In the genomic region with DNA sequence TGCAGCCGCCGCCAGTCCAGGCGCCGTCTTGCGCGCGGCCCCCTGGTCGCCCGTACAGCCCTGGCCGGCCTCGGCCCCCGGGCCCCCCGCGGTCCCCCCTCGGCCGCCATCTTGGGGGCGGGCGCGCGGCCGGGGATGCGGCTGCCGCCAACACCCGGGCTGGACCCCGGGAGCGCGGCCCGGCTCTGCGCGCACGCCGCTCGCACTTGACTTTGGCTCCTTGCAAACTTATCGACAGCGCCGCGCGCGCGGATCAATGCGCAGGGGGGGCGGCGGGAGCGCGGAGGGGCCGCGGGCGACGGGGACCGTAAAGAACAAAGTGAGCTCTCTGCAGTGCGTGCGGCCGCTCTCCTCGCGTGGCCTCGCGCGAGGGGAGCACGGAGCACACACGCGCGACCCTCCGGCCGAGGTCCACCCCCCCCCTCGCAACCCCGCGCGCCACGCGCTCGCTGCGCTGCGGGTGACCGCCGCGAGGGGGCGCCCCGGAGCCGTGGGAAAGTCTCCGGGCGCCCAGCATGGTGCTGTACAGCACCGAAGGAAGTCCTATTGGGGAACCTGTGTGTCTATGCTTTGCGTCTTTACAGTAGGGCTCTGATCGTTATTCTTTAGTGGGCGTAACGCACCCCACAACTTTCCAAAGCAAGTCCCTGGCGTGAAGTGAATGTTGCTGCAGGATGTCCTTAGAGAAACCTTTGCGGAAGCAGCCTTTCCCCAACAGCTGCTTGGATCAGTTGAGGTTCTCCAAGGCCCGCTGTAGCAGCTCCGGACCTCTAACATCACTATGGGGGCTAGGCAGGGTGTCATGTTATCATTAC, we compare ENCODE assay signal across 8 mouse cellular contexts. TPM values are rescaled to one million over a fixed set of nuclear protein-coding genes. Genes with fewer than 3 reads are reported as not detected.
A peak's percentile ranks its signal among the peaks of the same experiment; 100 is the strongest.
DNase-seq lines count a peak whose midpoint lies in the region; ATAC-seq lines count a peak whose summit lies in the region.

A gene (minus strand): TSS at position 86 of the 815 bp plus-strand sequence.

- H3K4me1 ChIP-seq in limb, embryonic 10.5 days = peaks cover 52% of the 10 kb centered on the region
- H3K4me1 ChIP-seq in midbrain, embryonic 10.5 days = peaks cover 71% of the 10 kb centered on the region

- no peaks in the 10 kb centered on the region for H3K9me3 ChIP-seq in limb, embryonic 10.5 days (replicated peaks)
- H3K9me3 ChIP-seq in midbrain, embryonic 10.5 days (replicated peaks) = no peaks in the 10 kb centered on the region

- peak; percentile 73 to 85 for DNase-seq in adrenal gland, postnatal 36 days
- peak; percentile 76 for DNase-seq in embryo, embryonic 11.5 days (ENCODE audit: low read depth, low spot score)
- peak; percentile 98 for DNase-seq in heart, adult 11 months
- peak; percentile 46 for DNase-seq in kidney, adult 11 months
- DNase-seq in limb, embryonic 10.5 days (ENCODE audit: low spot score) = peak; percentile 86
- peak; percentile 85 for DNase-seq in midbrain, embryonic 10.5 days (ENCODE audit: low spot score)
- peak; percentile 77 for DNase-seq in right cerebral cortex, postnatal 4 days

- H3K27me3 ChIP-seq in limb, embryonic 10.5 days (ENCODE audit: low read depth, poor library complexity, severe bottlenecking) = peaks cover 92% of the 10 kb centered on the region
- H3K27me3 ChIP-seq in midbrain, embryonic 10.5 days (ENCODE audit: low read depth, poor library complexity, severe bottlenecking) = peaks cover 80% of the 10 kb centered on the region

- peak within 1 kb of the TSS; percentile 87 for H3K27ac ChIP-seq in limb, embryonic 10.5 days
- H3K27ac ChIP-seq in midbrain, embryonic 10.5 days (replicated peaks) = peak within 1 kb of the TSS; percentile 98

- no peak for ATAC-seq in inflammation-experienced regulatory T-cells, adult 6 months

- under 1% methylated on average over 89 of the region's 90 CpGs for WGBS in limb, embryonic 10.5 days
- whole genome bisulfite sequencing in midbrain, embryonic 10.5 days = under 1% methylated on average over 89 of the region's 90 CpGs

- H3K36me3 ChIP-seq in limb, embryonic 10.5 days = no peaks in the 10 kb centered on the region
- H3K36me3 ChIP-seq in midbrain, embryonic 10.5 days = no peaks in the 10 kb centered on the region

- peak within 1 kb of the TSS; percentile 75 for H3K4me3 ChIP-seq in limb, embryonic 10.5 days
- peak within 1 kb of the TSS; percentile 86 for H3K4me3 ChIP-seq in midbrain, embryonic 10.5 days

RNA-seq across cellular contexts. Expression of the gene that starts here (rescaled TPM):
- total RNA-seq in adrenal gland, postnatal 36 days (2021) = 10 to 100 TPM; 18.6 to 20.9 TPM
- 2.9 and 4.4 TPM in 2 replicates for polyA plus RNA-seq in limb, embryonic 10.5 days (2016; fragmentation: Nextera tagmentation; extraction: Ambion mirVana)
- polyA plus RNA-seq in midbrain, embryonic 10.5 days (2016; fragmentation: Nextera tagmentation; extraction: Ambion mirVana) = 6.4 and 10.2 TPM in 2 replicates
- under 1 TPM in 1 of 3 experiments, not detected in 2; 0.09 TPM for polyA plus RNA-seq in inflammation-experienced regulatory T-cells, adult 6 months (2017; shearing (Covaris generic))

Comparison
In these comparisons a context has a peak if more than half of its experiments do, and no peak if none do; other contexts are left out.
1. DNase-seq: peak in every context shown above with its lines; median percentile 98 in heart, adult 11 months; 86 in limb, embryonic 10.5 days; 85 in midbrain, embryonic 10.5 days; 79 in adrenal gland, postnatal 36 days; 77 in right cerebral cortex, postnatal 4 days; 76 in embryo, embryonic 11.5 days; 46 in kidney, adult 11 months.